Mouse (Mus musculus): Measurements from ENCODE around the gene Espl1. TPM values are rescaled to one million over a fixed set of nuclear protein-coding genes. Genes with fewer than 3 reads are reported as not detected.

Gene Espl1
- total and polyA plus RNA-seq, 3 experiments = 49.8 to 142 (median 94.1) TPM

DNA sequence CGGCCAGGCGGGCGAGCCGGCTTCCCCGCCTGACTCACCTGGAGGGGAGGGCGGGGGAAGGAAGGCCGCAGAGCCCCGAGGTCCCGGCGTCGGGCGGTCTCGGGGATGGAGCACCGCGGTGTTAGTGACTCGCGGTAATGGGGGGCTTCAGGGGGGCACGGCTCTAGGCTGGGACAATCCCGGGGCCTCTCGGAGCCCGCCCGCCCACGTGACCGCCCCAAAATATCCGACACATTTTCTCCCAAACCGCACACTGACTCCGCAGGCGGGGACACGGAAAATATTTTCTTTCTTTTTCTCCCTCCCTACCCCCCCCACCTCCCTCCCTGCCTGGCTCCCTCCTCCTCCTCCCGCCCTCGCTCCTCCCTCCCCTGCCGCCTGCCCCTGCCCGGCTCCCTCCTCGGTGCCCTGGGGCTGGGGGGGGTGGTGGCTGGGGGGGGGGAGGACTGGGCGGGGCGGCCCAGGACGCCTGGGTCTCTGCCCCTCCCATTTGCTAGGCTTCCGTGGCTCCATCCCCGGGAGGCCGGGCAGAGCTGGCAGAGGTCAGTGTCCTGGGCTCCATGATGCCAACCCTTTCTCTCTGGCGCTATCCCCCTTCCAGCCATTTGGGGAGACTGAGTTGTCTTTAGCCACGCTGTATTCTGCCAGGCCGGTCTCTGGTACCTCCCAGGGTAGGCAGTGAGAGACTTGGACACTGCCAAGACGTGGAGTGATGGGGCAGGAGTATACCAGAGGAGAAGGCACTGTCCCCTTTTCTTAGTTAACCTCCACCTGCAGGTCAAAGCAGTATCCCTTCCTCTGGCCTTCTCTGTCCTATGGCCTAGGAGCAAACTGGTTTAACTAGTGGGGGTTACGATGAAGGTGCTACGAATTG is 38.6 kb upstream of the Espl1 start, which contains the start of gene Rarg:
Rarg (minus strand) TSS at position 316 of the 874 bp plus-strand sequence.
- H3K27ac ChIP-seq (ENCODE audit: control insufficient read depth, low read depth, low read length) = no peak within 1 kb of the TSS
- H3K79me2 ChIP-seq (ENCODE audit: control insufficient read depth, insufficient read depth, low read length, poor library complexity) = no peaks in the 10 kb centered on the region
- H3K9me3 ChIP-seq (replicated peaks; ENCODE audit: insufficient read depth, low read length) = no peaks in the 10 kb centered on the region
- TF ChIP-seq POLR2AphosphoS2 (IDR thresholded peaks at IDR 0.05; ENCODE audit: low read length) (no peak), USF1 (IDR thresholded peaks at IDR 0.05; ENCODE audit: low read depth, low read length) (peak; percentile 83), HCFC1 (IDR thresholded peaks at IDR 0.05; ENCODE audit: low read depth, low read length) (no peak), SMC3 (IDR thresholded peaks at IDR 0.05; ENCODE audit: low read depth, low read length) (no peak), EP300 (IDR thresholded peaks at IDR 0.05; ENCODE audit: low read depth in 1 of 2, low read length in 2 of 2) (no peak), MEF2A (IDR thresholded peaks at IDR 0.05; ENCODE audit: extremely low read depth, insufficient replicate concordance, low read depth, low read length, poor library complexity, severe bottlenecking) (no peak), ETS1 (IDR thresholded peaks at IDR 0.05; ENCODE audit: low read depth, low read length) (no peak), TAL1 (IDR thresholded peaks at IDR 0.05; ENCODE audit: low read length) (no peak), CTCF (IDR thresholded peaks at IDR 0.05 in 2 of 3, conservative IDR thresholded peaks at IDR 0.05 in 1 of 3; ENCODE audit: control insufficient read depth in 1 of 3, insufficient read depth in 1 of 3, low read depth in 2 of 3, low read length in 3 of 3, poor library complexity in 1 of 3, severe bottlenecking in 1 of 3) (no peak)
- H3K9ac ChIP-seq (ENCODE audit: control insufficient read depth, low read depth, low read length, poor library complexity, severe bottlenecking) = peak within 1 kb of the TSS; percentile 47
- H3K4me1 ChIP-seq (ENCODE audit: control insufficient read depth in 1 of 2, insufficient read depth in 2 of 2, low read length in 2 of 2) = peaks cover 0 to 3% of the 10 kb centered on the region in 2 experiments; a peak in 2 of 4 replicates
- no peak for DNase-seq (ENCODE audit: low read depth, low spot score)
- peak within 1 kb of the TSS; percentile 46 to 69 for H3K4me3 ChIP-seq (ENCODE audit: control insufficient read depth in 1 of 2, insufficient read depth in 1 of 2, low read depth in 2 of 2, low read length in 2 of 2)
- peaks cover 65 to 77% of the 10 kb centered on the region in 2 experiments for H3K27me3 ChIP-seq (ENCODE audit: control insufficient read depth in 1 of 2, insufficient read depth in 2 of 2, low read length in 2 of 2)
- no peaks in the 10 kb centered on the region for H3K36me3 ChIP-seq (ENCODE audit: control insufficient read depth in 1 of 2, insufficient read depth in 2 of 2, low read length in 2 of 2)

DNA sequence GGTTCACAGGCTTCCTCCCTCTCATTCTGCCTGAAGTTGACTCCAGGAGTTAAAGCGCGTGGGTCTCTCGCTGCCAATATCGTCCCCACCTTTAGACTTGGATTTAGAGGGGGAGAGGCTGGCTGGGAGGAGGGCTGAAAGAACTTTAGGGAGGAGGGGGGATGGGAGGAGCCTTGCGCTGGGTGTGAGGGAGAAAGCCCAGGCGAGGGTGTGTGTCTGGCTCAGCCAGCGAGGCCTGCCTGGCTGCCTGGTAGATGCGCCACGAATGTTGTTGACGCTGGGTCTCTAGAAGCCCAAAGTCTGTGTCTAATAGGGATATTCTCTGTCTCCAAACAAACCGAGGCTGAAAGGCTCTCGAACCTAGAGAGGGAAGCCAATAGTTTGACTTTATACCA is 38.0 kb upstream of the Espl1 start:
- peaks cover 0 to 3% of the 10 kb centered on the region in 2 experiments; a peak in 2 of 4 replicates for H3K4me1 ChIP-seq (ENCODE audit: control insufficient read depth in 1 of 2, insufficient read depth in 2 of 2, low read length in 2 of 2)
- DNase-seq (ENCODE audit: low read depth, low spot score) = no peak
- H3K79me2 ChIP-seq (ENCODE audit: control insufficient read depth, insufficient read depth, low read length, poor library complexity) = no peaks in the 10 kb centered on the region
- H3K27me3 ChIP-seq (ENCODE audit: control insufficient read depth in 1 of 2, insufficient read depth in 2 of 2, low read length in 2 of 2) = peaks cover 66 to 74% of the 10 kb centered on the region in 2 experiments
- H3K9me3 ChIP-seq (replicated peaks; ENCODE audit: insufficient read depth, low read length) = no peaks in the 10 kb centered on the region
- H3K36me3 ChIP-seq (ENCODE audit: control insufficient read depth in 1 of 2, insufficient read depth in 2 of 2, low read length in 2 of 2) = no peaks in the 10 kb centered on the region
- H3K27ac ChIP-seq (ENCODE audit: control insufficient read depth, low read depth, low read length) = no peak overlapping the region
- 0 out of 2 replicates have a peak, but pooled peaks have one; percentile 28 for TF ChIP-seq MAZ (IDR thresholded peaks at IDR 0.05; ENCODE audit: low read depth, low read length)
- TF ChIP-seq MEF2A (IDR thresholded peaks at IDR 0.05; ENCODE audit: extremely low read depth, insufficient replicate concordance, low read depth, low read length, poor library complexity, severe bottlenecking) = no peak
- no peak overlapping the region for H3K4me3 ChIP-seq (ENCODE audit: control insufficient read depth in 1 of 2, insufficient read depth in 1 of 2, low read depth in 2 of 2, low read length in 2 of 2)
- H3K9ac ChIP-seq (ENCODE audit: control insufficient read depth, low read depth, low read length, poor library complexity, severe bottlenecking) = no peak overlapping the region

DNA sequence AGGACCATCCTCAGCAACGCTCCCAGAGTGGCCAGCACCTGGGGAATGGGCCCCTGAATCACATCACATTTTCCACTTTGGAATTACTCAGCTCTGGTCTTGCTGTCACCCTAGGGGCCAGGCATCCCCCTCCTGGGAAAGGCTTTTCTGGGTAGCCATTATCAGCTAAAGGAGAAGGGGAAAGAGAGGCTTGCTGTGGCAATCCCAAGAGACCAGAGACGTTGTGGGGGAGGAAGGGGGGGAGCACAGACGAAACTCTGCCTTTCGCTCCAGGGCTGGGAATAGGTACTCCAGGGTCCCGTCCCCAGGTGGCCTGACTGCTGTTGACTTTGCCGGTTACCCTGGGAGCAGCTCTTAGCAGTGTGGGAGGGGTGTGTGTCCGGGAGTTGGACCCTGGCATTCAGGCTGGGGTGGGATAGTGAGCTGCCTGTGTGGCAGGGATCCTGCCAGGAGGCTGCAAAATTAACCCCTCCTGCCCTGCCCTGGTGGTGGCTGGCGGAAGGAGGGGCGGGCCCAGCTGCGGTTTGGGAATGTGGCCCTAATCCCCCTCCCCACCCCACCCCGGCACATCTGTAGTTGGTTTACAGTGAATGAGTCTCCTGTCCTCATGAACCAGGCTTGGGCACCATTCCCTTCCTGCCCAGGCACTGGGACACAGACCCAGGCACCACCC is 37.3 kb upstream of the Espl1 start:
- Histone ChIP-seq H3K9ac (ENCODE audit: control insufficient read depth, low read depth, low read length, poor library complexity, severe bottlenecking) (no peak overlapping the region), H3K79me2 (ENCODE audit: control insufficient read depth, insufficient read depth, low read length, poor library complexity) (no peaks in the 10 kb centered on the region), H3K36me3 (ENCODE audit: control insufficient read depth in 1 of 2, insufficient read depth in 2 of 2, low read length in 2 of 2) (no peaks in the 10 kb centered on the region), H3K27me3 (ENCODE audit: control insufficient read depth in 1 of 2, insufficient read depth in 2 of 2, low read length in 2 of 2) (peaks cover 64 to 69% of the 10 kb centered on the region in 2 experiments), H3K27ac (ENCODE audit: control insufficient read depth, low read depth, low read length) (no peak overlapping the region), H3K4me1 (ENCODE audit: control insufficient read depth in 1 of 2, insufficient read depth in 2 of 2, low read length in 2 of 2) (peaks cover 0 to 3% of the 10 kb centered on the region in 2 experiments; a peak in 2 of 4 replicates), H3K4me3 (ENCODE audit: control insufficient read depth in 1 of 2, insufficient read depth in 1 of 2, low read depth in 2 of 2, low read length in 2 of 2) (no peak overlapping the region), H3K9me3 (replicated peaks; ENCODE audit: insufficient read depth, low read length) (no peaks in the 10 kb centered on the region)
- no peak for DNase-seq (ENCODE audit: low read depth, low spot score)
- TF ChIP-seq MYC (IDR thresholded peaks at IDR 0.05; ENCODE audit: low read depth, low read length) (no peak), UBTF (IDR thresholded peaks at IDR 0.05; ENCODE audit: borderline replicate concordance, insufficient read depth, low read depth, low read length) (no peak), RAD21 (IDR thresholded peaks at IDR 0.05; ENCODE audit: low read depth, low read length) (no peak), EP300 (IDR thresholded peaks at IDR 0.05; ENCODE audit: low read depth in 1 of 2, low read length in 2 of 2) (no peak), TCF12 (IDR thresholded peaks at IDR 0.05; ENCODE audit: low read depth, low read length) (no peak)

All from MEL (cell line).